Mouse (Mus musculus): Measurements from ENCODE around the gene Cenpv.

The Cenpv gene

GRCm38 (mm10) chr11:62498802-62499201 lies 40.3 kb downstream of the Cenpv start:
- DNase-seq, result no peak

GRCm38 (mm10) chr11:62497181-62497580 lies 41.9 kb downstream of the Cenpv start:
- no peak for DNase-seq

GRCm38 (mm10) chr11:62496151-62496715 lies 42.8 kb downstream of the Cenpv start:
- no peak for DNase-seq

- DNase-seq, result no peak
These were observed 43.7 kb downstream of the Cenpv start for GRCm38 (mm10) chr11:62495276-62495801.

GRCm38 (mm10) chr11:62494754-62495275 lies 44.2 kb downstream of the Cenpv start:
- no peak for DNase-seq

GRCm38 (mm10) chr11:62493701-62494100 lies 45.4 kb downstream of the Cenpv start:
- DNase-seq, result no peak

GRCm38 (mm10) chr11:62487540-62488350 lies 51.3 kb downstream of the Cenpv start:
- no peak for DNase-seq

GRCm38 (mm10) chr11:62486949-62487348 lies 52.1 kb downstream of the Cenpv start:
- DNase-seq, result no peak

- no peak for DNase-seq
These were observed 59.5 kb downstream of the Cenpv start for GRCm38 (mm10) chr11:62479581-62479980.

GRCm38 (mm10) chr11:62478931-62479330 lies 60.1 kb downstream of the Cenpv start:
- no peak for DNase-seq

- DNase-seq, result no peak
These were observed 62.9 kb downstream of the Cenpv start for GRCm38 (mm10) chr11:62476156-62476555.

Measured in right cerebral cortex, postnatal 4 days (tissue).